Mouse (Mus musculus) ES-Bruce4 (cell line): ENCODE results near the gene Ift140.

ENCODE experiments used
- CTCF ChIP-seq: IDR thresholded peaks from one replicate; pipeline ENCODE4 v1.8.1; 2011; ENCODE audit warnings: low read depth, low read length
- EP300 ChIP-seq: IDR thresholded peaks from 2 replicates; pipeline ENCODE4 v1.6.1; 2011; ENCODE audit warnings: low read depth, low read length; ENCODE audit not compliant: insufficient read depth
- POLR2A ChIP-seq: IDR thresholded peaks from one replicate; pipeline ENCODE4 v1.8.1; 2011; ENCODE audit warnings: low read length; ENCODE audit not compliant: insufficient read depth

GRCm38 (mm10) chr17:25101338-25101737 lies 85.5 kb downstream of the Ift140 start:
- TF ChIP-seq POLR2A, result no peak
- no peak for TF ChIP-seq CTCF
- TF ChIP-seq EP300, result no peak
